In the genomic region with DNA sequence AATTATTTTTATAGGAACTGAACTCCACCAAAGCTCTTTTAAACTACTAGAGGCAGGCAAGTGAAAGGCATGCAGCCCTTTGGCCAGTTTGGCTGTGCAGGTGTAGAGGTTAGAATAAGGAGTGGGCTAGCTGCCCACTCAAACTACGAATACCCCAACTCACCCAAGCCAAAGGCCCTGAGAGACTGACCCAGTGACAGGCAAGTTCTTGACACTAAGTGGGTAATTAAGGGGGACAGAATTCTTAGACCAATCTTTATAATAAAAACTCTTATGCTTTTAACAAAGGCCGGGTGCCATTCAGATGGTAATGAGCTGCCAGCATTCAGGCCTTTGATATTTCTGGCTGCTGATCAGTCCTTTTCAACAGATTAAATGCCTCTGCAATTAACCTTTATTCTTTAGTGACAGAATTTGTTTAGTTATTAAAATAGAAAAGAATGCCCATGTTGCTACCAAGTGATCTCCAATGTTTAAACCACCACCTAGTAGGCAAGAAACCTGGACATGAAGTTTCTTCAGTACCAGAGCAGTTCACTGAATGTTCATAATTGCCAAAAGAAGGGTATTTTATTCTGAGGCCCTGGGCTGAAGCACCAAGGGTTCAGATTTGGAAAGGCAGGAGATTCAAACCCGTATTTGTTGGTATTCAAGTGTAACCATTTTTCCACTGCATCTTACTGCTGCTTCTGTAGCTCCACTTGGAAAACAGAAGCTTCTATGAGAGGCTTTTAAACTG, we compare ENCODE assay signal across 24 mouse cellular contexts.
A peak's percentile ranks its signal among the peaks of the same experiment; 100 is the strongest.
DNase-seq lines count a peak whose midpoint lies in the region; ATAC-seq and TF ChIP-seq lines count a peak whose summit lies in the region.
"Had no signal": no experiment of that assay in that cellular context is flagged by ENCODE, and none has a peak within 500 bp of the region (broad histone marks: within the 10 kb centered on the region; RNA-seq: fewer than 3 reads in every experiment).

No protein-coding gene starts in this region.

- 31% methylated on average over 3 of the region's 3 CpGs for WGBS in forebrain, embryonic 13.5 days

- H3K9me3 ChIP-seq in forebrain, embryonic 13.5 days (replicated peaks) = no peaks in the 10 kb centered on the region
- H3K9me3 ChIP-seq: heart, embryonic 13.5 days; liver, embryonic 12.5 days; midbrain, embryonic 13.5 days; neural tube, embryonic 13.5 days had no signal

- no peaks in the 10 kb centered on the region for H3K27me3 ChIP-seq in forebrain, embryonic 13.5 days
- H3K27me3 ChIP-seq: heart, embryonic 13.5 days; liver, embryonic 12.5 days; midbrain, embryonic 13.5 days; neural tube, embryonic 13.5 days had no signal

- no peak overlapping the region for H3K9ac ChIP-seq in forebrain, embryonic 13.5 days
- H3K9ac ChIP-seq: heart, embryonic 13.5 days; hindbrain, embryonic 14.5 days; liver, embryonic 12.5 days; liver, postnatal 0 days; midbrain, embryonic 13.5 days; neural tube, embryonic 13.5 days had no signal

- no peak for TF ChIP-seq POLR2A in brain, embryonic 14.5 days (IDR thresholded peaks at IDR 0.05; ENCODE audit: borderline replicate concordance, extremely low read depth, insufficient read depth, insufficient read length, poor library complexity, severe bottlenecking)

- no peaks in the 10 kb centered on the region for H3K36me3 ChIP-seq in forebrain, embryonic 13.5 days (ENCODE audit: poor library complexity, severe bottlenecking)
- H3K36me3 ChIP-seq: heart, embryonic 13.5 days; liver, embryonic 12.5 days; midbrain, embryonic 13.5 days; neural tube, embryonic 13.5 days had no signal

- peak; percentile 88 for ATAC-seq in forebrain, embryonic 13.5 days
- ATAC-seq: liver, embryonic 12.5 days; liver, postnatal 0 days; midbrain, embryonic 13.5 days had no signal

- no peak overlapping the region for H3K27ac ChIP-seq in forebrain, embryonic 13.5 days
- H3K27ac ChIP-seq: gastrocnemius, adult 2 months; heart, embryonic 13.5 days; hindbrain, embryonic 14.5 days; liver, embryonic 12.5 days; midbrain, embryonic 13.5 days; neural tube, embryonic 13.5 days had no signal

- H3K4me1 ChIP-seq in forebrain, embryonic 13.5 days = peaks cover 3% of the 10 kb centered on the region; the same call in 1 of the 2 replicates
- H3K4me1 ChIP-seq: heart, embryonic 13.5 days; liver, embryonic 12.5 days; midbrain, embryonic 13.5 days; neural tube, embryonic 13.5 days had no signal

- no peak for TF ChIP-seq CTCF in brain, embryonic 14.5 days (IDR thresholded peaks at IDR 0.05; ENCODE audit: borderline replicate concordance, extremely low read depth, insufficient read depth, insufficient read length)

- H3K4me3 ChIP-seq in forebrain, embryonic 13.5 days = no peak overlapping the region
- H3K4me3 ChIP-seq: gastrocnemius, adult 2 months; heart, embryonic 13.5 days; liver, embryonic 12.5 days; midbrain, embryonic 13.5 days; neural tube, embryonic 13.5 days had no signal

- no peak overlapping the region for H3K4me2 ChIP-seq in forebrain, embryonic 13.5 days
- H3K4me2 ChIP-seq: heart, embryonic 13.5 days; hindbrain, embryonic 14.5 days; liver, embryonic 12.5 days; midbrain, embryonic 13.5 days; neural tube, embryonic 13.5 days had no signal

- DNase-seq in kidney, postnatal 36 days = peak; percentile 1 to 9
- DNase-seq in kidney, postnatal 4 days = no peak
- peak; percentile 87 for DNase-seq in brain, embryonic 14.5 days (ENCODE audit: low read depth)
- peak; percentile 11 for DNase-seq in retina, embryonic 14.5 days (ENCODE audit: low spot score)
- no peak for DNase-seq in spleen, postnatal 14 days (ENCODE audit: low spot score in 2 of 2)
- DNase-seq in urinary bladder, adult 2 months (ENCODE audit: low spot score) = no peak
- DNase-seq: adrenal gland, postnatal 25 days; cerebellum, adult 18-20 months; cerebellum, postnatal 14 days; gastrocnemius, adult 2 months; heart, postnatal 10 days; kidney, adult 11 months; left cerebral cortex, postnatal 4 days; liver, postnatal 0 days; lung, postnatal 36 days; right cerebral cortex, postnatal 25 days; spleen, adult 18-20 months; thymus, postnatal 4 days had no signal

Comparison
In these comparisons a context has a peak if more than half of its experiments do, and no peak if none do; other contexts are left out.
1. DNase-seq: peak in kidney, postnatal 36 days (2 of 2), brain, embryonic 14.5 days (single experiment) and retina, embryonic 14.5 days (single experiment); none in kidney, postnatal 4 days (0 of 2), spleen, postnatal 14 days (0 of 2) and urinary bladder, adult 2 months (single experiment).